Comparison of ENCODE assay signal across 7 mouse cellular contexts in the genomic region with DNA sequence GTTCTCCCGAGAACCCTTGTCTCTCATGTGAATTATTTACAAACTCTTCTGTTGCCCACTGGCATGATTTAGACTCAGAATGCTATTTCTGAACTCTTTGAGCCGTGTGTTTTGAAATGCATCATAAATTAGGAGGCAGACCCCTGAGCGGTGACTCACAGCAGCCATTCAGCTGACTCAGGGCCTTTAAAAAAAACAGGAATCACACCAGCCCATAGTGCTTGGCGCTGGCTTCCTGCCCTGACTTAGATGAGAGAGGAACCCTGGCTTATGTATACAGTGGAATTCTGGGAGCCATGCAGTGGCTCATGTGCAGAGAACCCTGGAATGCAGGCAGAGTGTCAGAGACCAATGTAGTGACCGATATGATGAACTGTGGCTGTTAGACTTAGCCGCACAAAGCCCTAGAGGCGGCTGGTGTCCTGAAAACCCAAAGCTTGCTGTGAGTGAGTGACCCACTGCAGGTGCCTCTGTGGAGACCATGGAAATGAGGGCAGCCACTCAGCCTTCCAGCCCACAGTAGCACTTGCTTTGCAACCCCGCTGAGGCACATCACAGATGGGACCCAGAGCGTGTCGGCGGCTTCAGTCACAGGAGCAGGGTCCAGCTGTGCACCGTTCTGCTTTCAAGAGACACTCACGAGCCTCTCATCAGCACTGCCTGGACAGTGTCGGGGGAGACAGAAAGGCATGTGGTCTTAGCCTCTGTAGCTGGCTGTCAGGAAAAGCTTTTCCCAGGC.
A peak's percentile ranks its signal among the peaks of the same experiment; 100 is the strongest.
DNase-seq lines count a peak whose midpoint lies in the region; ATAC-seq lines count a peak whose summit lies in the region.

No protein-coding gene starts in this region.

- H3K4me1 ChIP-seq in embryonic facial prominence, embryonic 12.5 days = peaks cover 51% of the 10 kb centered on the region
- H3K4me1 ChIP-seq in midbrain, embryonic 11.5 days (ENCODE audit: control insufficient read depth, insufficient read depth, low read length) = peaks cover 42% of the 10 kb centered on the region

- peaks cover 50% of the 10 kb centered on the region for H3K36me3 ChIP-seq in embryonic facial prominence, embryonic 12.5 days
- H3K36me3 ChIP-seq in midbrain, embryonic 11.5 days (ENCODE audit: control insufficient read depth, insufficient read depth, low read length) = peaks cover 5% of the 10 kb centered on the region

- no peak overlapping the region for H3K9ac ChIP-seq in embryonic facial prominence, embryonic 12.5 days
- H3K9ac ChIP-seq in midbrain, embryonic 11.5 days (ENCODE audit: low read length) = peak overlapping the region; percentile 28; the same call in 1 of the 2 replicates

- H3K27me3 ChIP-seq in embryonic facial prominence, embryonic 12.5 days = no peaks in the 10 kb centered on the region
- H3K27me3 ChIP-seq in midbrain, embryonic 11.5 days (ENCODE audit: control insufficient read depth, insufficient read depth, low read length) = peaks cover 4% of the 10 kb centered on the region; the same call in 1 of the 2 replicates

- no peak overlapping the region for H3K4me2 ChIP-seq in embryonic facial prominence, embryonic 12.5 days (replicated peaks)
- H3K4me2 ChIP-seq in midbrain, embryonic 11.5 days = no peak overlapping the region

- DNase-seq in adrenal gland, adult 2 months = peak; percentile 89
- peak; percentile 61 to 69 for DNase-seq in heart, postnatal 10 days
- DNase-seq in kidney, postnatal 4 days = peak; percentile 72 to 81
- DNase-seq in midbrain, embryonic 11.5 days (ENCODE audit: low spot score, missing footprints) = peak; percentile 93
- no peak for DNase-seq in thymus, postnatal 14 days
- no peak for DNase-seq in gastrocnemius, postnatal 4 days (ENCODE audit: low spot score in 2 of 2)

- intact Hi-C loops in heart, postnatal 10 days (cut with DNase I) = no loop called here

- ATAC-seq in embryonic facial prominence, embryonic 12.5 days (ENCODE audit: insufficient number of reproducible peaks, insufficient read depth, low FRiP score, low TSS enrichment) = no peak
- peak; percentile 52 for ATAC-seq in midbrain, embryonic 11.5 days (ENCODE audit: low FRiP score)

- H3K9me3 ChIP-seq in embryonic facial prominence, embryonic 12.5 days = no peaks in the 10 kb centered on the region
- H3K9me3 ChIP-seq in midbrain, embryonic 11.5 days (ENCODE audit: control insufficient read depth, low read length) = no peaks in the 10 kb centered on the region

- H3K4me3 ChIP-seq in embryonic facial prominence, embryonic 12.5 days = no peak overlapping the region
- no peak overlapping the region for H3K4me3 ChIP-seq in midbrain, embryonic 11.5 days (ENCODE audit: low read depth, low read length)

- peak overlapping the region; percentile 72 for H3K27ac ChIP-seq in embryonic facial prominence, embryonic 12.5 days
- peak overlapping the region; percentile 72 for H3K27ac ChIP-seq in midbrain, embryonic 11.5 days (ENCODE audit: low read depth, low read length)

- WGBS in embryonic facial prominence, embryonic 12.5 days = 38% methylated on average over 14 of the region's 14 CpGs
- WGBS in midbrain, embryonic 11.5 days = 40% methylated on average over 14 of the region's 14 CpGs

Comparison
In these comparisons a context has a peak if more than half of its experiments do, and no peak if none do; other contexts are left out.
1. DNase-seq: peak in adrenal gland, adult 2 months (single experiment), heart, postnatal 10 days (2 of 2), kidney, postnatal 4 days (2 of 2) and midbrain, embryonic 11.5 days (single experiment); none in thymus, postnatal 14 days (single experiment) and gastrocnemius, postnatal 4 days (0 of 2).